Mouse (Mus musculus) myocyte (in vitro differentiated cells): Measurements from ENCODE around the gene Cabp7. TPM values are rescaled to one million over a fixed set of nuclear protein-coding genes. Genes with fewer than 3 reads are reported as not detected.

Experiments
- H3K27me3 ChIP-seq: one replicate; pipeline ENCODE4 v1.6.1; 2011; ENCODE audit not compliant: control insufficient read depth, insufficient read depth, insufficient read length
- H3K36me3 ChIP-seq: one replicate; pipeline ENCODE4 v1.6.1; 2011; ENCODE audit not compliant: control insufficient read depth, insufficient read depth
- H3K4me2 ChIP-seq: one replicate; pipeline ENCODE4 v1.6.1; 2011; ENCODE audit warnings: low read depth, control low read depth
- H3K4me3 ChIP-seq: one replicate; pipeline ENCODE4 v1.5.1; 2011; ENCODE audit warnings: mild to moderate bottlenecking, control low read depth, moderate library complexity
- H3K79me2 ChIP-seq: one replicate; pipeline ENCODE4 v1.6.1; 2011; ENCODE audit not compliant: control insufficient read depth, insufficient read depth
- H3ac ChIP-seq: one replicate; pipeline ENCODE4 v1.6.1; 2011; ENCODE audit not compliant: control insufficient read depth, insufficient read length
- CEBPB ChIP-seq: IDR thresholded peaks from 2 replicates; pipeline ENCODE4 v1.6.1; 2011; ENCODE audit warnings: mild to moderate bottlenecking, moderate library complexity; ENCODE audit not compliant: poor library complexity, insufficient read depth, severe bottlenecking
- E2F4 ChIP-seq: IDR thresholded peaks from one replicate; pipeline ENCODE4 v1.6.1; 2011; ENCODE audit warnings: mild to moderate bottlenecking, control low read depth, moderate library complexity; ENCODE audit not compliant: insufficient read depth
- MAX ChIP-seq: IDR thresholded peaks from one replicate; pipeline ENCODE4 v1.6.1; 2011; ENCODE audit warnings: low read depth, mild to moderate bottlenecking, control low read depth
- MYOD1 ChIP-seq, 3 experiments: IDR thresholded peaks; one replicate each; pipeline ENCODE4 v1.6.1; 2011; ENCODE audit warnings: control low read depth in 2 of 3, low read depth in 2 of 3, mild to moderate bottlenecking in 2 of 3, moderate library complexity in 1 of 3; ENCODE audit not compliant: insufficient read length in 2 of 3, control insufficient read depth in 1 of 3
- MYOG ChIP-seq, 3 experiments: IDR thresholded peaks; one replicate each; pipeline ENCODE4 v1.6.1; 2011; ENCODE audit warnings: control low read depth in 2 of 3, low read depth in 2 of 3, mild to moderate bottlenecking in 2 of 3; ENCODE audit not compliant: insufficient read length in 2 of 3, control insufficient read depth in 1 of 3, insufficient read depth in 1 of 3
- POLR2A ChIP-seq: IDR thresholded peaks from one replicate; pipeline ENCODE4 v1.6.1; 2011; ENCODE audit warnings: low read depth, mild to moderate bottlenecking, control low read depth, moderate library complexity; ENCODE audit not compliant: insufficient read length
- POLR2AphosphoS2 ChIP-seq: IDR thresholded peaks from one replicate; pipeline ENCODE4 v1.6.1; 2011; ENCODE audit warnings: low read depth, control low read depth; ENCODE audit not compliant: insufficient read length
- REST ChIP-seq: IDR thresholded peaks from one replicate; pipeline ENCODE4 v1.6.1; 2011; ENCODE audit warnings: mild to moderate bottlenecking, control low read depth, moderate library complexity; ENCODE audit not compliant: insufficient read depth, insufficient read length
- SRF ChIP-seq: IDR thresholded peaks from one replicate; pipeline ENCODE4 v1.6.1; 2011; ENCODE audit warnings: low read depth; ENCODE audit not compliant: control insufficient read depth, insufficient read length
- TCF12 ChIP-seq: IDR thresholded peaks from one replicate; pipeline ENCODE4 v1.6.1; 2011; ENCODE audit warnings: mild to moderate bottlenecking, control low read depth; ENCODE audit not compliant: poor library complexity, insufficient read depth, severe bottlenecking
- TCF3 ChIP-seq: IDR thresholded peaks from one replicate; pipeline ENCODE4 v1.6.1; 2011; ENCODE audit warnings: low read depth, control low read depth; ENCODE audit not compliant: insufficient read length
- USF1 ChIP-seq: IDR thresholded peaks from one replicate; pipeline ENCODE4 v1.6.1; 2011; ENCODE audit warnings: low read depth, mild to moderate bottlenecking, control low read depth, moderate library complexity
- polyA plus RNA-seq: library from polyadenylated mRNA; unstranded; fragments of >200 nt; fragmentation: generic; extraction: Trizol; gene quantifications from one replicate; pipeline ENCODE4 v1.2.1, GENCODE M21; 2012; ENCODE audit warnings: missing spikeins

The Cabp7 gene
- polyA plus RNA-seq, 1 experiment, result 0.08 TPM

GRCm38 (mm10) chr11:4740785-4741184 lies 5.8 kb downstream of the Cabp7 start:
- TF ChIP-seq MYOD1 (IDR thresholded peaks at IDR 0.05; ENCODE audit: control insufficient read depth in 1 of 3, insufficient read length in 2 of 3, low read depth in 2 of 3) (no peak), TCF12 (no peak), CEBPB (no peak), MYOG (IDR thresholded peaks at IDR 0.05; ENCODE audit: control insufficient read depth in 1 of 3, insufficient read depth in 1 of 3, insufficient read length in 2 of 3, low read depth in 2 of 3) (no peak), SRF (no peak), E2F4 (no peak), REST (no peak), POLR2A (no peak), TCF3 (no peak), USF1 (no peak), MAX (no peak), POLR2AphosphoS2 (no peak)
- Histone ChIP-seq H3ac (no peak overlapping the region), H3K79me2 (no peaks in the 10 kb centered on the region), H3K4me3 (no peak overlapping the region), H3K27me3 (peaks cover 58% of the 10 kb centered on the region), H3K36me3 (no peaks in the 10 kb centered on the region), H3K4me2 (no peak overlapping the region)

GRCm38 (mm10) chr11:4738719-4739118 lies 7.9 kb downstream of the Cabp7 start:
- Histone ChIP-seq H3K79me2 (no peaks in the 10 kb centered on the region), H3K27me3 (peaks cover 37% of the 10 kb centered on the region), H3K4me3 (no peak overlapping the region), H3K36me3 (no peaks in the 10 kb centered on the region), H3K4me2 (no peak overlapping the region), H3ac (no peak overlapping the region)
- TF ChIP-seq POLR2A, result peak; percentile 12
- TF ChIP-seq TCF3, result no peak

GRCm38 (mm10) chr11:4737682-4738081 lies 8.9 kb downstream of the Cabp7 start:
- Histone ChIP-seq H3ac (no peak overlapping the region), H3K4me2 (no peak overlapping the region), H3K4me3 (no peak overlapping the region), H3K36me3 (no peaks in the 10 kb centered on the region), H3K27me3 (peaks cover 27% of the 10 kb centered on the region), H3K79me2 (no peaks in the 10 kb centered on the region)
- no peak for TF ChIP-seq USF1
- no peak for TF ChIP-seq MYOD1 (IDR thresholded peaks at IDR 0.05; ENCODE audit: control insufficient read depth in 1 of 3, insufficient read length in 2 of 3, low read depth in 2 of 3)
- TF ChIP-seq POLR2A, result no peak
- no peak for TF ChIP-seq REST
- TF ChIP-seq TCF12, result no peak
- TF ChIP-seq CEBPB, result no peak
- TF ChIP-seq POLR2AphosphoS2, result no peak
- no peak for TF ChIP-seq MAX
- no peak for TF ChIP-seq TCF3
- TF ChIP-seq SRF, result no peak

GRCm38 (mm10) chr11:4736355-4736754 lies 10.2 kb downstream of the Cabp7 start:
- H3K4me3 ChIP-seq, result no peak overlapping the region
- no peak overlapping the region for H3ac ChIP-seq
- peaks cover 14% of the 10 kb centered on the region for H3K27me3 ChIP-seq
- H3K36me3 ChIP-seq, result no peaks in the 10 kb centered on the region
- no peak for TF ChIP-seq MAX
- TF ChIP-seq POLR2AphosphoS2, result no peak
- TF ChIP-seq TCF3, result no peak
- H3K79me2 ChIP-seq, result no peaks in the 10 kb centered on the region
- no peak overlapping the region for H3K4me2 ChIP-seq

- Histone ChIP-seq H3K4me3 (no peak overlapping the region), H3K79me2 (no peaks in the 10 kb centered on the region), H3K27me3 (no peaks in the 10 kb centered on the region), H3K4me2 (no peak overlapping the region), H3ac (no peak overlapping the region), H3K36me3 (no peaks in the 10 kb centered on the region)
- TF ChIP-seq TCF3, result no peak
- no peak for TF ChIP-seq SRF
- TF ChIP-seq MAX, result no peak
- no peak for TF ChIP-seq MYOD1 (IDR thresholded peaks at IDR 0.05; ENCODE audit: control insufficient read depth in 1 of 3, insufficient read length in 2 of 3, low read depth in 2 of 3)
- no peak for TF ChIP-seq MYOG (IDR thresholded peaks at IDR 0.05; ENCODE audit: control insufficient read depth in 1 of 3, insufficient read depth in 1 of 3, insufficient read length in 2 of 3, low read depth in 2 of 3)
- no peak for TF ChIP-seq POLR2AphosphoS2
- no peak for TF ChIP-seq POLR2A
- no peak for TF ChIP-seq TCF12
- no peak for TF ChIP-seq REST
- no peak for TF ChIP-seq USF1
- no peak for TF ChIP-seq E2F4
- no peak for TF ChIP-seq CEBPB
Observed at GRCm38 (mm10) chr11:4734179-4734578, 12.4 kb downstream of the Cabp7 start.
